Mouse (Mus musculus): ENCODE data around the gene Gm11172.

Gene Gm11172

GRCm38 (mm10) chr16:10812865-10813371, at the start of gene Gm11172:
Gm11172 (plus strand) TSS chr16:10812915.
- DNase-seq (ENCODE audit: low spot score): no peak

- DNase-seq (ENCODE audit: low spot score): no peak
These were observed 49.0 kb upstream of the Gm11172 start for GRCm38 (mm10) chr16:10763540-10764264.

DNA sequence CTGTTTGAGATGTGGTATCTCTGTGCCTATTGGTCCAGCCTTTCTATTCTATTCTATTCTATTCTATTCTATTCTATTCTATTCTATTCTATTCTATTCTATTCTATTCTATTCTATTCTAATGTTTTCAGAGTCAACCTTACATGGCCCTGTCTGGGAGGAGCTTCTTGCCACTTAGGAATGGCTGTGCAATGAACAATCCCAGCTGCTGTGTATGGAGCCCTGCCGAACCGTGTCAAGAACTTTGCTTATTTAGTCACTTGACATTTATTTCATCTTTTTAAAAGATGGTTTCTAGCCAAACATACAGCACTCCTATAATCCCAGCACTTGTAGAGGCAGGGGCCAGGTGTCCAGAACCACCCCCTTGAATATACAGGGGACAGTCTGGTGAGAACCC, 48.4 kb upstream of the Gm11172 start:
- DNase-seq (ENCODE audit: low spot score): no peak

DNA sequence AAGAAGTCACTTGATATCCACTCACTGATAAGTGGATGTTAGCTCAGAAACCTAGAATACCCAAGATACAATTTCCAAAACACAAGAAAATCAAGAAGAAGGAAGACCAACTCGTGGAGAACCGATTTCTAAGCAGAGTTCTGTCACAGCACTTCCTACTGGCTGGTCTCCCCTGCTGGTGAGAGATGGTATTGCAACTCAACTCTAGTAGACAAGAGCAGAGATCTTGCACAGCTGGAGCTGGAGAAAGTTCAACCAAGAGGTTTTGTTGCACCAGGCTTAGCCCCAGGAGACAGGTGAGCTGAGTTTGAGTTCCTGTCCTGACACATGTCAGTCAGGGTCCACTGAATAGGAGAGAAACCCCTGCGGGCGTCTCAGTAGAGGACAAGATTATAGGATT, 45.6 kb upstream of the Gm11172 start:
- peak; percentile 69 for DNase-seq (ENCODE audit: low spot score)

DNA sequence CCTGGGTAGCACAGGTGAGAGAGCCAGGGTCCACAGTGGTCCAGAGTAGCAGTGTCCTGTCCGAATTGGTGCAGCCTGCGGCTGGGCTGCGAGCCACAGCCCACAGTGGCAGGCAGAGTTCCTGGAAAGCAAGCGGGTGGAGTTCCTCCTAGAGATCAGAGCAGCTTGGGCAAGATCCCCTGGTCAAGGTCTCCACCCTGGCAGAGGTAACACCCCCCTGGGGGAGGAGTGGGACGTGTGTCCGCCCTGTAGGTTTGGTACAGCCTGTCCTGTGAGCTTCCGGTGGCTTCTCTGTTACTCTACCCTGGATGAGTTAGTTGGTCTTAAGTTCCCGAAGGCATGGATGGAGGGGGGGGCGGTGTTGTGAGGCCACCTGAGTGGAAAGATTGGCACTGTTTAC, 43.9 kb upstream of the Gm11172 start:
- DNase-seq (ENCODE audit: low spot score): no peak

- DNase-seq (ENCODE audit: low spot score): no peak
These were observed 43.1 kb upstream of the Gm11172 start for GRCm38 (mm10) chr16:10769661-10770060.

DNA sequence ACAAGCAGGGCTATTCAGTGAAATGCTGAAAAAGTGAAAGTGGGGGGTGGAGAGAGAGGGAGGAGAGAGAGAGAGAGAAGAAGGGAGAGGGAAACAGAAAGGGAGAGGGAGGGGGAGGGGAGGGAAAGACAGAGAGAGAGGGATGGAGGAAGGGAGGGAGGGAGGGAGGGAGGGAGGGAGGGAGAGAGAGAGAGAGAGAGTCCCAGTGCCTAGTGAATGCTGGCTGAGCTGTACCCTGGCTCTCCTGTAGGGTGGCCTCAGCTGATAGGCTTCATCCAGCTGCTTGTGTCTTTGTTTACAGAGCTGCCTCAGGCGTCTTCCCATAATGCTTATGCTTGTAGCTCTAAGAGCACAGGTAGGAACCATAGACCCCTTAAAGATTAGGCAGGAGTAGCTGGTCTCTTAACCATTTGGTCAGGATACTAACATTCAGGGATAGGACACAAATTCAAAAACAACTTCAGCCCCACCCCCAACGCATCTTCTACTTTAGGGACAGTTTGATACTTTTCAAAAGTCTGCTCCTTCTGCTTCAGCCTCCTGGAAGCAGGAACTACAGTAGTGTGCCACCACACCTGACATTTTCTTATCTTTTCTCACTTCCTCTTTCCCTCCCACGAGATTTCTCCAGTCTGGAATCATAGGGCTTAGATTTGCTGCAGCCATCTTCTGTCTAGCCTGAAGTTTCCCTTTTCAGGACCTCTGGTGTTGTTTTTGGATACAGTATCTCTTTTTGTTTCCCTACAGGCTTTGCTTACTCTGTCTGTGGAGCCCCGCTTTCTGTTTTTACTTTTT, 42.0 kb upstream of the Gm11172 start:
- DNase-seq (ENCODE audit: low spot score): no peak

DNA sequence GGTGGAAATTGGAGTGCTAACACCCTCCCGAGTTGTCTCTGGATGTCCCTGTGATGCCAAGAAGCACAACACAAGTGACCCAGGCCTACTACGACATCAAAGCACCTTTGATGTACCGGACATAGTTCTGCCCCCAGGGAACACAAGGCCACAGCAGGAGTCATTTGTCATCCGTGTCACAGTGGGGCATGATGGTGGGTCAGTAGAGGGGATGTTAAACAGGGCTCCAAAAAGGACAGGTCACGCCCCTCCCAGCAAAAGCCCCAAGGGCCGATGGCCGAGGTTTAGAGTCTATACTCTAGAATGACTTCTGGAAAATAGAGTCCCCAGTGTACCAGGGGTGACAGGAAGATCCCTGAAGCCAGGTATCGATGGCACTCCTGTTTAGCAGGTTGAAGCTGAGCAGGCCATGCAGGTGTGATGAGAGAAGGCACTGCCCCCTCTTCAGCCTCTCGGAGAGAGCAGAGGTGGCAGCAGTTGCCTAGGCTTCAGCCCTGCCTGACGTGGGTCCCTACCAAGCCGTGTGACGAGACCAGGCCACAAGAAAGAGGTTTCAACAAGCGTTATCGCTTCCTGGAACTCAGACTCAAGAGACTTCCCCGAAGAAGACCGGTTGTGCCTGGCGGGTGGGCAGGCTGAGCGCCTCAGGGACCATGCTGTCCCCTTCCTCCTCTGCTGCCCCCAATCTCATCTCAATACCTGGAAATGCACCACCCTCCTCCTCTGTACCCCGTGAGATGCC, 40.8 kb upstream of the Gm11172 start:
- no peak for DNase-seq (ENCODE audit: low spot score)

- DNase-seq (ENCODE audit: low spot score): no peak
These were observed 39.2 kb upstream of the Gm11172 start for GRCm38 (mm10) chr16:10773543-10773942.

DNA sequence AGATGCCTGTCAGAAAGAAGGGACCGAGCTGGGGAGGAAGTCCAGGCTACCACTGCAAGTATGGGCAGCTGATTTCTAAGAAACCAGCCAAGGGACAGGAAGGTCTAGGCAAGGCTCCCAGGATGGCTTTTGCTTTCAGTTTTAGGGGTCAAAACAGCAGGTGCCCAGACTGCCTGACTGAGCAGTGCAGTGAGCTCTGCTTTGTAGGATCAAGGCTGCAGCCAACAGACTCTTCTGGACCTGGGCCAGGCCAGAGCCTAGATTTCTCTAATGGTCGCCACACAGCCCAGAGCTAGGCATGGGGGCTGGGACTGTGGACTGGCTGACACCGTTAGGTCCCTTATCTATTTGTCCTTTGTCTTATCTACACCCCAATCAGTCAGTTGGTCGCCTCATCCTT, 38.0 kb upstream of the Gm11172 start:
- DNase-seq (ENCODE audit: low spot score): no peak

- DNase-seq (ENCODE audit: low spot score): no peak
These were observed 36.4 kb upstream of the Gm11172 start for GRCm38 (mm10) chr16:10776322-10776721.

- DNase-seq (ENCODE audit: low spot score): no peak
These were observed 35.0 kb upstream of the Gm11172 start for GRCm38 (mm10) chr16:10777579-10778160.

GRCm38 (mm10) chr16:10780631-10781120, 32.0 kb upstream of the Gm11172 start:
- DNase-seq (ENCODE audit: low spot score): no peak

GRCm38 (mm10) chr16:10781862-10782371, 30.8 kb upstream of the Gm11172 start:
- DNase-seq (ENCODE audit: low spot score): no peak

DNA sequence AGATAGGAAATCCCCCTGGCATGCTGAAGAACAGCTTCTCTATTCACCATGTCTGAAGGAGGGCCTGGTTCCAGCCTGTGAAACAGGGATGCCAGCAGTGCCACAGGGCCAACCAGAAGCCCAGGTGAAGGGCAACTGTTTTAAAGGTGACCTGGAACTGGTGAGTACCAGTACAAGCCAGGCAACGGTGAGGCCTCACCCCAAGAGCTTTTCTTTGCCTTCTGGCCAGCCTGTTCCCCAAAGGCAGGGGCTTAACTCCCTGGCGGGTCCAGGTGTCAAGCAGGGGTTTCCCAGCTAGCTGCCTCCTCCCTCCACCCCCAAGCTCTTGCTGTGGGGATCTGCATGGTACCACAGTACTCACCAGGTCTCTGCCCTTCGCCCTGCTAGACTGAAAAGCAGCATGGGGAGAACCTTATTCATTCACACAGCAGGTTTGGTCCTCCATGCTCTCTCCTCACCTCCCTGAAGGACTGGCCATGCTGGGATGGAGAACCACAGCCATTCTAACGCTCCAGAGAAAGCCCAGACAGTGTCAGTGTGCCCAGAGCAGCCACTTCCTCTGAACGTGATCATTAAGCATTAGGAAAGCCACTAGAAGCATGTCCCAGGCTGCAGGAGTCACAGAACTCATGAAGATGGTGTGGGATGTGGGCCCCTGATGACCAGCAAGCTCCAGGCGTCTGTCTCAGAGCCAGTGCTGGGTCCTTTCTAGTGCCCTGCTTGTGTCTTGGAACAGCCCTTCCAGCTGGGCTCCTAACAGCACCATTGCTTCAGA, 30.2 kb upstream of the Gm11172 start:
- DNase-seq (ENCODE audit: low spot score): no peak

GRCm38 (mm10) chr16:10783152-10783434, 29.6 kb upstream of the Gm11172 start:
- no peak for DNase-seq (ENCODE audit: low spot score)

DNA sequence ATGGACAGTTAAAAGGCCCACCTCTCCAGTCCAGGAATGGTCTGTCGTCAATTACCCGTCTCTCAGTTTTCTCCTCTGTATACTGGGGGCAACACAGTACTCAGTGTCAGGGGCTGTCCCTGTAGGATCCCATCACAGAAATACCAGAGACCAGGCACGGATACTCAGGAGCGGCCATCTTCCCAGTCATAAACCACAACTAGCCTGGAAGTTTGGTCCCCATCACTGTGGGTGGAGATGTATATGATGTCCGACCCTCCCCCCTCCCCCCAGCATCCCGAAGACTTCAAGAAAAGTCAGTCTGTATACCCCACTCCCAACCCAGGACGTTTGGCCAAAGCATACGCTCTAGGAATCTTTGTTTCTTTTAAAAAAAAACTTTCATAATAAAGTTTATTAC, 29.3 kb upstream of the Gm11172 start:
- no peak for DNase-seq (ENCODE audit: low spot score)

GRCm38 (mm10) chr16:10783883-10784792, 28.6 kb upstream of the Gm11172 start:
- no peak for DNase-seq (ENCODE audit: low spot score)

GRCm38 (mm10) chr16:10784793-10785370, 27.8 kb upstream of the Gm11172 start:
- DNase-seq (ENCODE audit: low spot score): peak; percentile 98
